Mouse (Mus musculus): ENCODE data around the gene Ubl7. TPM values are rescaled to one million over a fixed set of nuclear protein-coding genes. Genes with fewer than 3 reads are reported as not detected.

The Ubl7 gene
- polyA plus RNA-seq, 1 experiment: 35.9 TPM

DNA sequence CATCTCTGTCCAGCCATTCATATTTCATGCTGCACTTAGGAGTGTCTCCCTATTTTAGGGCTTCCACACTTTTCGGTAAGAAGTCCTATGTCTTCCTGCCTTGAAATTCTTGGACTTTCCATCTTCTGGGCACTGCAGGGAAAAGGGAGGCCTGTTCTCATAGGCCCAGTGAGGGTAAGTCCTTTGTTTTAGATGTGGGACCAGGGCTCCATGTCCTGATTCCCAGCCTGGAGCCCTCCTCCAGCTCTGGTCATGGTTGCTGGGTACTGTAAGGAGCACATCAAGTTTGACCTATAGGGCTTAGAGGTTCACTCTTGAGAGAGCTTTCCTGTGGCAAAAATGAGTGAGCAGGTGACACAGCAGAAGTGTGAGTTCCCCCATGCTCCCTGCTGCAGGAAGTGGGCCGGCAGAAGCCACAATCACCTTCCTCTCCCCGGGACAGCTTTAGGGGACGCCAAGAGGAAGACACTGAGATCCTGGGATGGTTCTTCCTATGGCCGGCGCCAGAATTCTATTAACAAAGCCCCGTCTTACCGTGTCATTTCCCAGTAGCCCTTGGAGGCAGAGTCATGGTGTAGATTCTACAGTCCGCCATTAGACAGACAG, 57.5 kb downstream of the Ubl7 start:
- Histone ChIP-seq H3K4me1 (ENCODE audit: control insufficient read depth, insufficient read depth, low read length) (peaks cover 13% of the 10 kb centered on the region), H3K27ac (ENCODE audit: control insufficient read depth, insufficient read depth, low read depth, low read length, poor library complexity) (peak overlapping the region; percentile 61; the same call in 1 of the 2 replicates), H3K4me3 (replicated peaks; ENCODE audit: control insufficient read depth, low read depth, low read length) (no peak overlapping the region)
- 26% methylated on average over 9 of the region's 9 CpGs for WGBS
- no peak for TF ChIP-seq CTCF (IDR thresholded peaks at IDR 0.05; ENCODE audit: control insufficient read depth, insufficient read depth, low read length)
- no peak for TF ChIP-seq POLR2A (IDR thresholded peaks at IDR 0.05; ENCODE audit: borderline replicate concordance, control insufficient read depth, low read depth, low read length)

DNA sequence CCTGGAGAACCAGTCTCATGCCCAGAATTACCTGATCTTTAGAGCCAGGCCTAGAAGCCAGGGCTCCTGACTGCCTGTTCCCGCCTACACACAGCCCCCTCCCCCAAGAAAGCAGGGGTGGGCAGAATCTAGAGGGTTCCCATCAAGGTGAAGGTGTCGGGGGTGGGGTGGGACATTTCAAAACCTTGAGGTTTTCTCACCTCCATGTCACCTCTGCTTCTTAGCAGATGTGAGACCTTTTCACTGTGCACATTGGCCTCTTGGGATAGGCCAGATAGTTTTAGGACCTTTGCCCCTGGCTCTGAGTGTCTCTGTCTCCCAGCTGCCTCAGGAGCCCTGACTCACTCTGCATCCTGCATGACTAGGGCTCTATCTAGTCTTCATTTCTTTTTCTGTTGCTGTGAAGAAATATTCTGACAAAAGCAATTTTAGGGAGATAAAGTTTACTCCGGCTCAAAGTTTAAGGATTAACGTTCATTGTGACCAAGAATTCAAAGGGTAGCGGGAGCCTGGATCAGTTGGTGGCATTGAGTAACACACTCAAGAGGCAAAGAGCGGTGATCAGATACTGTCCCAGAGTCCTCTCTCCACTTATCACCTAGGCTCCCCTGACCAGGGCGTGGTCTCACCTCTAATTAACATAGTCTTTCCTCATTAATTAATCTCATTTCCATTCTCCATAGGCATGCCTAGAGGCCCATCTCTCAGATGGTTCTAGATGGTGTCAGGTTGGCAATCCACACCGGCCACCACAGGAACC, 58.2 kb downstream of the Ubl7 start:
- WGBS: 76% methylated on average over 8 of the region's 8 CpGs

DNA sequence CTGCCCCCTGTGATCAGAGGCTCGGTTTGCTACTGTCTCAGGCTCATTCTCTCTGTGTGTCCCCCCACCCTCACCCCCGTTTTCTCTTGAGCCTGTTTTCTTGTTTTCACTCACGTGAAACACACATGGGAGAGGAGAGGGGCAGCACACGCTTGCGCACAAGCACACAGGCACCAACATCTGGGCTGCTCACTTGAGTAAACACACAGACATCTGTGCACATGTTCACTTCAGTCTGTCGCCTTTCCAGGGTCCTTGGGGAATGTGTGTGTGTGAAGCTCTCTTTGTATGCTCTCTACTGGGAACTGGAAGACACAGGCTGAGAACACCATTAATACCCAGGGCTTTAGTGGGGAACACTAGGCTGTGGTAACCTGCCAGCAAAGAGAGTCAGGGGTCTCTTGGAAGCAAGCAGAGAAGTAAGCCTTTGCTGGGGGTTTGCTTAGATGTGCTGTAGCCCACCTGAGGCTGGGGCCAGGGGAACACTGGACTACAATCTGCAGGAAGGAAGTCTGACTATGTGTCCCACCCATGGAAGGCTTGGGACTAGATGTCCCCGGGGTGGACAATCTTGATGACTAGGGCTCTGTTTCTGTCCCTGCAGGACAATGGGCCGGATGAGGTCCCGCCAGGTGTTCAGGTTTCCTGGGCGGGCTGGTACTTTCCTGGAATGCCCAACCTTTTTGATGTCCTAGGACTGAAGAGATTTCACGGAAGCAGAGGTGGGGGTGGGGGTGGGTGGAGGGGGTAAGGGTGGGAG, 59.1 kb downstream of the Ubl7 start:
- H3K4me1 ChIP-seq (ENCODE audit: control insufficient read depth, insufficient read depth, low read length): peaks cover 13% of the 10 kb centered on the region
- no peak overlapping the region for H3K4me3 ChIP-seq (replicated peaks; ENCODE audit: control insufficient read depth, low read depth, low read length)
- 59% methylated on average over 11 of the region's 11 CpGs for WGBS
- no peak overlapping the region for H3K27ac ChIP-seq (ENCODE audit: control insufficient read depth, insufficient read depth, low read depth, low read length, poor library complexity)
- no peak for TF ChIP-seq POLR2A (IDR thresholded peaks at IDR 0.05; ENCODE audit: borderline replicate concordance, control insufficient read depth, low read depth, low read length)
- TF ChIP-seq CTCF (IDR thresholded peaks at IDR 0.05; ENCODE audit: control insufficient read depth, insufficient read depth, low read length): no peak

More for the DNA sequence above, 58.2 kb downstream of the Ubl7 start:
- Histone ChIP-seq H3K27ac (ENCODE audit: control insufficient read depth, insufficient read depth, low read depth, low read length, poor library complexity) (0 out of 2 replicates have a peak overlapping the region, but pooled peaks have one; percentile 3), H3K4me1 (ENCODE audit: control insufficient read depth, insufficient read depth, low read length) (peaks cover 13% of the 10 kb centered on the region), H3K4me3 (replicated peaks; ENCODE audit: control insufficient read depth, low read depth, low read length) (no peak overlapping the region)
- TF ChIP-seq POLR2A (IDR thresholded peaks at IDR 0.05; ENCODE audit: borderline replicate concordance, control insufficient read depth, low read depth, low read length) (no peak), CTCF (IDR thresholded peaks at IDR 0.05; ENCODE audit: control insufficient read depth, insufficient read depth, low read length) (no peak)

DNA sequence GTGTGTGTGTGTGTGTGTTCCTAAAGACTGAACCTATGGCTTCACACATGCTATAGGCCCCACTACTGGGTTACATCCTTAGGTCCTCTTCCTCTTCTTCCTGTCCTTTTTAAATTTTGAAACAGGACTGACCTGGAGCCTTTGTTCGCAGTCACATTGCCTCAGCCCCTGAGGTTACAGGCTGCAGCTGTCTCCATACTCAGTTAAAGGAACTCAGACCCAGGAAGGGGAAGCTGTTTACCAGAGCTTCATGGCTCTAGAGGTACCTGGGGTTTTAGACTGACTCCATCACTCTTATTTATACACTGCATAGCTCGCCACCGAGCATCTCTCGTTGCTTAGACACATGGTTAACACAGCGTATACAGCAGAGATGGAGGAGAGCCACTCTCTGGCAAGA, 60.6 kb downstream of the Ubl7 start:
- Histone ChIP-seq H3K4me3 (replicated peaks; ENCODE audit: control insufficient read depth, low read depth, low read length) (no peak overlapping the region), H3K4me1 (ENCODE audit: control insufficient read depth, insufficient read depth, low read length) (peaks cover 13% of the 10 kb centered on the region), H3K27ac (ENCODE audit: control insufficient read depth, insufficient read depth, low read depth, low read length, poor library complexity) (peak overlapping the region; percentile 40)
- 44% methylated on average over 5 of the region's 5 CpGs for WGBS
- TF ChIP-seq CTCF (IDR thresholded peaks at IDR 0.05; ENCODE audit: control insufficient read depth, insufficient read depth, low read length): no peak
- no peak for TF ChIP-seq POLR2A (IDR thresholded peaks at IDR 0.05; ENCODE audit: borderline replicate concordance, control insufficient read depth, low read depth, low read length)

DNA sequence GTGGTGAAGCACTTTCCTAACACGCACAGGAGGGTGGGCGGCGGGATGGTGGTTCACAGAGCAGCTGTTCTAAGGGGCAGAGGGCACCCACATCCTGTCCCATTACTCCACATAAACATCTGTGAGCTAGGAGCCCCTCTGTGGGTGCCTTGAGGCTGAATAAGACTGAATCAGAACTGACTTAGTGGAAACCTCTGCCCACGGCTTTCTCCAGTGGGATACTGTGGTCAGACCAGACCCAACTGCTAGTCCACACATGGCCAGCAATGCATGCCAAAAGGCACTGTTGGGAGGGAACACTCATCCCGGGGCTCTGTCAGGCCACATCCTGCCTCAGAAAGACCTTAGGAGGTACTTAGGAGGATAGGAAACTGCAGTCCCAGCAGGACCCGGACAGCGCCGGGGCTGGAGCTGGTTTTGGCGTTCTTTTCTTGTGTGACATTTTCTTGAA, 61.4 kb downstream of the Ubl7 start:
- H3K4me3 ChIP-seq (replicated peaks; ENCODE audit: control insufficient read depth, low read depth, low read length): no peak overlapping the region
- WGBS: 30% methylated on average over 9 of the region's 9 CpGs
- peak overlapping the region; percentile 20 for H3K27ac ChIP-seq (ENCODE audit: control insufficient read depth, insufficient read depth, low read depth, low read length, poor library complexity)
- no peak for TF ChIP-seq CTCF (IDR thresholded peaks at IDR 0.05; ENCODE audit: control insufficient read depth, insufficient read depth, low read length)
- no peak for TF ChIP-seq POLR2A (IDR thresholded peaks at IDR 0.05; ENCODE audit: borderline replicate concordance, control insufficient read depth, low read depth, low read length)
- peaks cover 13% of the 10 kb centered on the region for H3K4me1 ChIP-seq (ENCODE audit: control insufficient read depth, insufficient read depth, low read length)

DNA sequence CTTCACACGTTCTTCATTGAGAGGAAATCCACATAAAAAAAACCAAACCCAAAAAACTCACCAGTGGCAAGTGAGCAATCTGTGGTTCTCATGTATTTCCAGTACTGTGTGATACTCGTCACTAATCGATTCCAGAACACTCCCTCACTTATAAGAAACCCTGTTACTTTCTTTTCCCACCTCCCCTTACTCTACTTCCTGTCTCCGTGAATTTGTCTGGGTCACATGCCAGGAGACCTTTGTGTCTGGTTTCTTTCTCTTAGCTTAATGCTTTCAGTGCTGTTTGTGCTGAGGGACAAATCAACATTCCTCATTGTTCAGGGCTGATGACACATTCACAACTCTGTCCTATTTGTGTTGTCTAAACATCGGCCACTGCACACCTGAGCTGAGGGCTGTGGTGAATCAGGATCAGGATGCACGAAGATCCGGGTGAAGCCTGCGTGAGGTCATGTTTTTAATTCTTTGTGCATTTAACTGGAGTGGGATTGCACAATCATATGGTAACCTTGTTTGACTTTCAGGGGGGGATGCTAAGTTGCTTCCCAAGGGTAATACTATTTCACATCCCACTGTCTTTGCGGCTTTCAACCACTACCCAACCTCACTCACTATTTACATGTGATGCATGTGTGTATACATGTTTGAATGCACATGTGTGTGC, 62.1 kb downstream of the Ubl7 start:
- WGBS: 38% methylated on average over 9 of the region's 9 CpGs

DNA sequence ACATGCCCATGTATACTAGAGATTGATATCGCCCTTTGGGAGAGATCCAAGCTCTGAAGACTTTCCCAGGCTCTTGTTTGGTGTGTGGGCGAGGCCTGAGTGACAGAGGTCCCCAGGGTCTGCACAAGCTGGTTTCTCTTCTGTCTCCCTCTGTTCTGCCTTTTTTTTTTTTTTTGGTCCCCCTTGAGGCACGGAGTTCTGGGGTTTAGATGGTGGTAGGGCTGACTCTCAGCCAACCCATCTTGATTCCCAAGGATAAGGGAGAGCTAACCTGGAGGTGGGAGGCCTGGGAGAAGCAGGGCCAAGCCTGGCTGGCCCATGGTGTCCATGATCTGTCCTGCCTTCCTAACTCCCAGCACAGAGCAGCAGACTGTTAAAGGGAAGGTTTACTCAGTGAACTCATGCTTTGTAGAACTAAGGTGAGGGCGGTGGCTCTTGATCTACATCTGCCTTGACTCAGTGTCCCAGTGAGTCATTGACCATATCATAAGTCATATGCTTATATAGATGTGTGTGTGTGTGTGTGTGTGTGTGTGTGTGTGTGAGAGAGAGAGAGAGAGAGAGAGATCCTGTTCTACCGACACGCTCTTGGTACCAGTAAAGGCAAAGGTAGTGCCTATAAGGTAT, 62.8 kb downstream of the Ubl7 start:
- 71% methylated on average over 6 of the region's 6 CpGs for WGBS
- no peak overlapping the region for H3K4me3 ChIP-seq (replicated peaks; ENCODE audit: control insufficient read depth, low read depth, low read length)
- H3K27ac ChIP-seq (ENCODE audit: control insufficient read depth, insufficient read depth, low read depth, low read length, poor library complexity): no peak overlapping the region
- no peak for TF ChIP-seq POLR2A (IDR thresholded peaks at IDR 0.05; ENCODE audit: borderline replicate concordance, control insufficient read depth, low read depth, low read length)
- no peak for TF ChIP-seq CTCF (IDR thresholded peaks at IDR 0.05; ENCODE audit: control insufficient read depth, insufficient read depth, low read length)
- H3K4me1 ChIP-seq (ENCODE audit: control insufficient read depth, insufficient read depth, low read length): peaks cover 16% of the 10 kb centered on the region

More for the DNA sequence above, 62.1 kb downstream of the Ubl7 start:
- H3K4me1 ChIP-seq (ENCODE audit: control insufficient read depth, insufficient read depth, low read length): peaks cover 13% of the 10 kb centered on the region
- no peak overlapping the region for H3K4me3 ChIP-seq (replicated peaks; ENCODE audit: control insufficient read depth, low read depth, low read length)
- no peak overlapping the region for H3K27ac ChIP-seq (ENCODE audit: control insufficient read depth, insufficient read depth, low read depth, low read length, poor library complexity)
- no peak for TF ChIP-seq CTCF (IDR thresholded peaks at IDR 0.05; ENCODE audit: control insufficient read depth, insufficient read depth, low read length)
- no peak for TF ChIP-seq POLR2A (IDR thresholded peaks at IDR 0.05; ENCODE audit: borderline replicate concordance, control insufficient read depth, low read depth, low read length)
